Mouse (Mus musculus) splenic B cell, adult 2 months (primary cell): ENCODE data around the gene Ubb.
"Not testable (repeated sequence)": the region's sequence is repeated elsewhere in the genome, so short reads cannot be mapped to it uniquely, and the experiment has no call there.

Source experiments
- DNase-seq: peaks from one replicate; pipeline ENCODE4 v3.0.0-alpha.2; 2011; ENCODE audit warnings: low read depth, low spot score
- H3K27me3 ChIP-seq: 2 replicates; pipeline ENCODE4 v1.6.1; 2012; ENCODE audit warnings: mild to moderate bottlenecking, low read length, moderate library complexity, mixed read lengths; ENCODE audit not compliant: control insufficient read depth, poor library complexity, insufficient read depth, severe bottlenecking
- H3K36me3 ChIP-seq: 2 replicates; pipeline ENCODE4 v1.6.1; 2012; ENCODE audit warnings: mild to moderate bottlenecking, low read length, moderate library complexity, mixed read lengths; ENCODE audit not compliant: control insufficient read depth, poor library complexity, insufficient read depth, severe bottlenecking

Ubb gene

DNA sequence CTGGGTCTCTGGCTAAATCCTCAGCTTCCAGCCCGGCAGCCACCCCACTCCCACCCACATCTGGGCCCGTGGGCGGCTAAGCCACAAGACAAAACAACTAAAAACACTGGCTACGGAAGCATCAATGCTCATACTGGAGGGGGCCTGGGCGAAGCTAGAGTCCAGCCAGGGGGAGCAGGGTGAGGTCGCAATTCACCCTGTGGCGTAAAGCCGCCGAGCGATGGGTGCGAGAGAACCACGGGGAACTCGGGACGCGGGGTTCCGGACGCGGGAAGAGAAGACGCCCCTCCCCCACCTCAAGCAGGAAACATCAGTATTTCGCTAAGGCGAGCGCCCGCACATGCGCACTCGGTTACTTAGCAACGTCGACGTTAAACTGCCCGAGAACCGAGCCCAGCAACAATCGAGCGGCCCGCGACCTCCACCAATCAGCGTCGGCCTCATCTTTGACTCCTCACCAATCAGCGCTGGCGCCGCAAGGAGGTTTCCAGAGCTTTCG lies at the start of gene Ubb:
TSS of gene Ubb (plus strand) at position 445 of the 499 bp plus-strand sequence.
- Histone ChIP-seq H3K36me3 (peaks cover 10% of the 10 kb centered on the region), H3K27me3 (no peaks in the 10 kb centered on the region)
- DNase-seq: peak; percentile 100

DNA sequence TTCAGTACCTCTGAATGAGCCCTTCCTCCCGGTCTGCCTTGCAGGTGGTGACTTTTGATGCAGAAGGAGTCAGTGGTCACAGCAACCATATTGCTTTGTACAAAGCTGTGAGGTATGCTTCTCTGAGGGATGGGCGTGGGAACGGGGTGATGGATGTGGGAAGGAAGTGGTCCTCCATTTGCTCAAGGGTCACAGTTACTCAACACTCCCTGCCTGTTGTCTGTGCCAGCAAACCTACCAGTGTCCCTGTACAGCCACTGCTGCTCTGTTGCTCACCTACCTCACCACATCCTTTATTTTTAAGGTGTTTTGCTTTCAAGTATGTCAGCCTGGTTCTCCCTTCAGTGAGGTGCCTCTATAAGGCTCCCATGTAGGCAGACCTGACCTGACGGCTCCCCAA lies 43.3 kb upstream of the Ubb start:
- no peaks in the 10 kb centered on the region for H3K27me3 ChIP-seq
- H3K36me3 ChIP-seq: no peaks in the 10 kb centered on the region
- DNase-seq: no peak

DNA sequence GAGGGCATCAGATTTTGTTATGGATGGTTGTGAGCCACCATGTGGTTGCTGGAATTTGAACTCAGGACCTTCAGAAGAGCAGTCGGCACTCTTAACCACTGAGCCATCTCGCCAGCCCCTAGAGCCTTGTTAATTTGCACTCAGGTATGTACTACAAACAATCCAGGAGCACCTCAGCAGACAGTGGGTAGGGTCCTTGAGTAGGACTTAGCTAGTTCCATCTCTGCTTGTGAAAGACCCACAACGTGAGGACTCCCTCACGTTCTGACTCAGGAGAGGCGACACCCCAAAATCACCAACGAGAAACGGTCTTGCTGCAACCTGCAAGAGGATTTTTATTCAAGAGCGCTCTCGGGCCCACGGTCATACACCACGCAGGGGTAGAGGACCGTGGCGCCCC lies 42.6 kb upstream of the Ubb start:
- H3K27me3 ChIP-seq, DNase-seq, H3K36me3 ChIP-seq: not testable (repeated sequence)

DNA sequence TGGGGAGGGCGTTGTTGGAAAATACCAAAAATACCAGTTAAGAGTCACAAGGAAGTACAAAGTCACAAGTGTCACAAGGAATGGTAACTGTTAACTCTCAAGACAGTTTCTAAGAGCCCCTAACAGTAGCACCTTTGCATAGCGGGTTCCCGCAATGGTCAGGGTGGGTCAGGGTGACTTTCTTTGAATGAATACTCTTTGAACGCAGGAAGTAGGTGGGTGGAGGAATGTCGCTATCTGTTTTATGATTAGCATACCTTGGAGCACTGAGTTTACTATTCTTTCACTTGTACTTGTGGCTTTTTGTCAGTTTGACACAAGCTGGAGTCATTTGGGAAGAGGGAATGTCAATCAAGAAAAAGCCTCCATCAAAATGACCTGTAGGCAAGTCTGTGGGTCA lies 42.2 kb upstream of the Ubb start:
- not testable (repeated sequence) for DNase-seq, H3K36me3 ChIP-seq, H3K27me3 ChIP-seq

DNA sequence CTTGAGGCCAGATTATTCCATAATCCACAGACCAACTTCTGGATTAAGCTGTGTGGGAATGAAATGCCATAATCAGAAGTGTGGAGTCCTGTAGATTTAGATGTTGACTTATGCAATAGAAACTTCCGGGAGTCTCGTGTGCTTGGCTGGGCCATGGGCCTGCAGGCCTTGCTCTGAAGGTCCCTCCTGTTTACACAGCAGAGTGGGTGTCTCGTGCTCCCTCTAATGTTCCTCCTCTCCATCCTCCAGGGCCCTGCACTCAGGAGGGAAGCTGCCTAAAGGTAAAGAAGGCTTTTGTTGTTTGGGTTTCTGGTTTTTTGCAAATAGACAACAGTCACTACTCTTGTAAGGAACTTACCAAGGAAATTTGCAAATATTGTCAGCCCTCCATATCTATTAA lies 41.4 kb upstream of the Ubb start:
- no peaks in the 10 kb centered on the region for H3K27me3 ChIP-seq
- no peaks in the 10 kb centered on the region for H3K36me3 ChIP-seq
- DNase-seq: no peak

DNA sequence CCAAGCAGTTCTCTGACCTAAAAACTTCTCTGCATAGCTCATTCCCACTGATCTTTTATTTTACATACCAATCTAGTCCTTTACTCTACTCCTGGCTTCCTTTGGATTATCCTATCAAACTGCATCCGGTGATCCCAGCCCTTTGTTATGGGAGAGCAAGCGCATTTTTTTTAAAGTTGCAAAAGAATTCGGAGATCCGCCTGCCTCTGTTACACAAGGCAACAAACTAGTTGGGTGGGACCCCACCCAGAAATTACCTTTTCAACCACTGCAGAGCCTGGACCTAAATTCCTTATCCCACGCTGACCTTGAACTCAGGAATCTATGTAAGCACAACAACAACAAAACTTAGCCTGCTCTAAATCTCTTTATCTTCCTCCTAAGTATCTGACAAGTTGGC lies 40.0 kb upstream of the Ubb start:
- no peak for DNase-seq
- H3K36me3 ChIP-seq: no peaks in the 10 kb centered on the region

DNA sequence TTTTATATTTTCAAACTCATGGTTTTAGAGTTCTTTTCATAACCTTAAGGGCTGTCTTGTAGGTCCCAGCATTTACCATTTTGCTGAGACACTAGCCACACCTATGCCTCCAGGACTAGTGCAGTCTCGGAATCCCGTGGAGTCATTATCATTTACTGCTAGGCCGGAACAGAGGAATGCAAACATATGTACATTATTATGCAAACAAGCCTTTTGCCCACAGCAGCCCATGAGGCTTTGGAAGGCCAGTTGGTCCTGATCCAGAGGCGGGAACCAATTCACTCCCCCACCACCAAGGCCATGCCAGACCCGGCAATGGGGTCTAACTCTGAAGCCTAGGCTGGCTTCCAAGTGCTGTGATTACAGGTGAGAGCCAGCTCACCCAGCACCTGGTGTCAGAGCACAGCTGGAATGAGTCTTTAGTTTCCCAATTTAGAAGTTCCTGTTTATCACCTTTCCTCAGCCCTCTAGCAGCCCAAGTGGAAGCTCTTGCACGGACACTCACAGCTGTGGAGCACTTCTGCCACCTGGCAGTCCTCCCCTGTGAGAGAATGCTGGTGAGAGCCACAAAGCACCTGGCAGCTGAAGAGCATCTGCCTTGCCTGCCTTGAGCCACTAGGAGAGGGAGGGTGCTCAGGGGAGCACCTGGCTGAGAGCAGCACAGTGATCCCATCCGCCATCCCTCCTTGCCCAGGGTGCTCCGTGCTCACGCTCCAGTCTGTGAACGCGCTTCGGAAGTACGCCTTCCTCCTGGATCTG lies 39.3 kb upstream of the Ubb start:
- no peak for DNase-seq
- H3K27me3 ChIP-seq: no peaks in the 10 kb centered on the region

More for the DNA sequence above, 40.0 kb upstream of the Ubb start:
- H3K27me3 ChIP-seq: no peaks in the 10 kb centered on the region

DNA sequence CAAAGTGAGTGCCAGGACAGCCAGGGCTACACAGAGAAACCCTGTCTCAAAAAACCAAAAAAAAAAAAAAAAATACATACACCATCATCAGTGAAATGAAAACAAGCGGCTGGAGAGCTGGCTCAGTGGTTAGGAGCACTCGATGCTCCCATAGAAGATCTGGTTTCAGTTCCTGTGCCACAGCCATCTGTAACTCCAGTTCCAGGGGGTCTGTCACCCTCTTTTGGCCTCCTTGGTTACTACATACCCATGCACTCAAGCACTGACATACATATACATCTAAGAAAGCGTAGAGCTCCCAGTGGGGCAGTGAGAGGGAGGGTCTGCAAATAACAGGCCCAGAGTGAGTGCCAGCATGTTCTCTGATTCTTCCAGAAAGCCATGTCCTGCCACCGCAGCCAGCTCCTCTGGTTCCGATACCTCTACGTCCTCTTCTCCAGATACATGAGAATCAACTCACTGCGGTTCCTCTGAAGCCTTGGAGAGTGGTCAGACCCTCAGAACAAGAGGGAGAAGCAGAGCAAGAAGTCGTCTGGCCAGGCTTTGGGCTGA lies 38.4 kb upstream of the Ubb start:
- Histone ChIP-seq H3K27me3 (no peaks in the 10 kb centered on the region), H3K36me3 (no peaks in the 10 kb centered on the region)

More for the DNA sequence above, 39.3 kb upstream of the Ubb start:
- H3K36me3 ChIP-seq: no peaks in the 10 kb centered on the region

DNA sequence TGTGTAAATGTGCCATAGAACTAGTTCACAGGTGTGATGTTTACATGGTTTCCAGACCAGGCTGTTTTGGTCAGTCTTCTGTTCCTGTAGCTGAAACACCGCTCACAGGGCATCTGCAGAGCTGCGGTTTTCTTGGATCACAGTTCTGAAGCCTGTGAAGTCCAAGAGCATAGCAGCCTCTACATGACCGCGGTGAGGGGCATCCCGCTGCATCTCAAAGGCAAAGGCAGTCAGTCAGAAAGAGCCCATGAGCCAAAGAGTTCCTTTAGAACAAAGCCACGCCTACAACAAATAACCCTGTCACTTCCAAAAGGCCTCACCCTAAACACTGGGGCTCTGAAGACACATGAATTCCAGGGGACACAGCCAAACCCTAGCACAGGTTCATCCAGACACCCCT lies 37.7 kb upstream of the Ubb start:
- no peak for DNase-seq
- H3K36me3 ChIP-seq: no peaks in the 10 kb centered on the region
- no peaks in the 10 kb centered on the region for H3K27me3 ChIP-seq

More for the DNA sequence above, 38.4 kb upstream of the Ubb start:
- peak; percentile 8 for DNase-seq

DNA sequence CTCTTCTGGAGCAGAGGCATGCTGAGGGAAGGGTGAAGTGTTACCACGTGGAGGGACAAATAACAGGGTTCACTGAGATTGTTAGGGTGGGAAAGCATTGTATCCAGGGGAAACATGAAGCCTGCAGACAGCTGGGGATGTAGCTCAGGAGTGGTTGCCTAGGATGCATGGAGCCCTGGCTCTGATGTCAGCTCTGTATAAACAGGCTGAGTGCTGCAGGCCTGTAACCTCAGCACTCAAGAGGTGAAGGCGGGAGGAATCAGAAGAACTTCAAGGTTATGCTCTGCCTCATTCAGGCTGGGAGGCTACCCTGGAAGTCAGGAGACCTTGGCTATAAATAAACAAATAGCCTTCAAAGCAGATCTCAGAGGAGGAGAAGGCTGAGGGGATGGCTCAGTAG lies 32.0 kb upstream of the Ubb start:
- no peak for DNase-seq
- Histone ChIP-seq H3K27me3 (no peaks in the 10 kb centered on the region), H3K36me3 (no peaks in the 10 kb centered on the region)

DNA sequence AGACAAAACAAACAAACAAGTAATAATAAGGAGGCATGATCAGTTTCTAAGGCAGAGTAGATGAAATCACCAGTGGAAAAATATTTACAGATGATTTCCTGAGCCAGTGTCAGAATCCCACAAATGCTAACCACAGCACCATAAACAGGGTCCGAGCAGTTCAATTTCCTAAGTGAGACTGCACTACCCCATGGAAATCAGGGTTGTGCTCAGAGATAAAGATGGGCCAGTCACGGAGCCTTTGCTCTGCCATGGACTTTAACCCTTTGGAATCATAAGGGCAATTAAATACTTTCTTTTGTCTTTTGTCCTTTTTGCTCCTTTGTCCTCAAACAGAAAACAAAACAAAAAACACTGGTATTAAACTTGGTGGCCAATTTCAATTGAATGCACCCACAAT lies 28.7 kb upstream of the Ubb start:
- no peaks in the 10 kb centered on the region for H3K36me3 ChIP-seq
- no peaks in the 10 kb centered on the region for H3K27me3 ChIP-seq
- DNase-seq: no peak

DNA sequence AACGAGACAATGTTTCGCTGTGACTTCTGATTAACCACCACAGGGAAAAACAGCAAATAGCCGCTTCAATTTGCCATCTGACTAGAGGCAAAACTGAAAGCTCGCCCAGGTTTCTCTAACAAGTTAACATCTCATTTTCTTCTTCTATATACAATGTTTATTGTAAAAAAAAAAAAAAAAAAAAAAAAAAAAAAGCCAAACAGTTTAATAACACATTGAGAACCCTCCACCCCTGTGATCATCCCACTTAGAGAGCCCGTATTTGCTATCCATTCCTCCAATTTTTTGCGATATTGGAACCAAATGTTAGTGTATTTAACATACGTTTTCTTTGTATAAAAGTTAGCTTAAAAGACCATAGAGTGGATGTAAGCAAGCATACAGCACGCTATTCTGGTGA lies 13.9 kb upstream of the Ubb start:
- DNase-seq: no peak
- no peaks in the 10 kb centered on the region for H3K36me3 ChIP-seq
- H3K27me3 ChIP-seq: no peaks in the 10 kb centered on the region

DNA sequence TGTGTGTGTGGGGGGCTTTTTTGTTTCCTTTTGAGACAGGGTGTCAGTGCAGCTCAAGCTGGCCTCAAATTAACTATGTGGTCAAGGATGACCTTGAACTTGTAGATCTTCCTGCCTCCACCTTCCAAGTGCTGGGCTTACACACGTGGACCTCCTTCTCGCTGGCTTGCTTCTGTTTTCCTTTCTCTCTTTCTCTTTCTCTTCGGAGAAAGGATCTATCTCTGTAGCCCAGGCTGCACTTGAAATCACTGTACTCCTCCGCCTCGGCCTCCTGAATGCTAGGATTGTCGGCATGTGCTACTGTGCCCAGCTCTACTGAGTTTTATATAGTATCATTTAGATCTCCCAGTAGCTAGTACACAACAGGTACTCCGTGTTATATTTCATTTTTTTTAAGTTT lies 13.4 kb upstream of the Ubb start:
- DNase-seq: no peak
- no peaks in the 10 kb centered on the region for H3K36me3 ChIP-seq
- H3K27me3 ChIP-seq: no peaks in the 10 kb centered on the region

DNA sequence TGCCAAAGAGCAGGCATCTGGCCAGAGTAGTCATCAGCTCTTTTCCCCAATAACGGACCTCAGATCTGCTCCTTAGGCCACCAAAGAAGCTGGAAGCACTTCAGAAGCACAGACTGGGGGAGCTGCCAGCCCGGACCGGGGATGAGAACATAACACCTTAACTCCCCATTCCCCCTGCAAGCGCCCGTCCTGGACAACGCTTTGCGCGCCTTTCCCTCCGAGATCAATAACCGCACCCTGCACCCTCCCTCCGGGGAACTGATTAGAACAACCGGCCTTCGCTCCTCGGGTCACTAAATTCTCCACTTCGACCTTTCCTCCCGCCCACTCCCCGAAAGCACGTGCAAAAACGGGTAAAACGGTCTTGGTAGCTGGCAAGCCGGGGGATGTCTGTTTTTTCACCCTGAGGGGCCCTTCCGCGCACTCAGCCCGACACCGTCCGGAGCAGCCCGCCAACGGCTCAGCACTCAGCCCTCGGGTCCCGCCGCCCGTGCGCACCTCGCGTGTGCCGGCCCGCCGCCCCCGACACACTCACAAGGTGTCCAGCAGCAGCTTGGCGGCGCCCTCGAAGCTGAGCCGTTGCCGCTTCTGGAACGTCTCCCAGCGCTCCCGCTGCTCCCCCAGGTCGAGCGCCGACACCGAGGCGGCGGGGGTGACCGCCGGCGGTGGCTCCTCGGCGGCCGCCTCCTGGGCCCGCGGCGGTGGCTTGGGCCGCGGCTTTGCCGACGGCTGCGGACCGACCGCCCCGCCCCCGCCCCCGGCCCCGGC lies 12.5 kb upstream of the Ubb start:
- Histone ChIP-seq H3K36me3 (no peaks in the 10 kb centered on the region), H3K27me3 (no peaks in the 10 kb centered on the region)
- DNase-seq: peak; percentile 51
